Mouse (Mus musculus): ENCODE data around the gene Ube2q1. TPM values are rescaled to one million over a fixed set of nuclear protein-coding genes. Genes with fewer than 3 reads are reported as not detected.

Gene Ube2q1
- 10 to 100 TPM; 21.2 to 27.5 TPM for total RNA-seq (2021)

GRCm38 (mm10) chr3:89772968-89773709, at the start of gene Ube2q1:
Gene Ube2q1 (plus strand): TSS chr3:89773616.
- peak; percentile 95 for DNase-seq (ENCODE audit: low spot score)
- intact Hi-C loops (cut with DNase I), result loop anchor here (1.0 to 5.0 kb wide), 4 partner anchors 43 to 316 kb away; partner anchors contain the start of gene Adar

GRCm38 (mm10) chr3:89727028-89727427, 46.4 kb upstream of the Ube2q1 start:
- no peak for DNase-seq (ENCODE audit: low spot score)
- intact Hi-C loops (cut with DNase I), result no loop called here

GRCm38 (mm10) chr3:89728848-89729247, 44.6 kb upstream of the Ube2q1 start:
- no peak for DNase-seq (ENCODE audit: low spot score)
- intact Hi-C loops (cut with DNase I), result no loop called here

- DNase-seq (ENCODE audit: low spot score), result peak; percentile 85
- intact Hi-C loops (cut with DNase I), result loop anchor here (1.0 to 5.0 kb wide), 2 partner anchors 42 to 127 kb away; no protein-coding TSS in a partner anchor
Observed at GRCm38 (mm10) chr3:89730350-89731331, 42.8 kb upstream of the Ube2q1 start.

GRCm38 (mm10) chr3:89732091-89732490, 41.3 kb upstream of the Ube2q1 start:
- intact Hi-C loops (cut with DNase I), result loop anchor here (5.0 kb wide), 1 partner anchor 125 kb away; no protein-coding TSS in a partner anchor
- DNase-seq (ENCODE audit: low spot score), result no peak

GRCm38 (mm10) chr3:89738509-89738908, 34.9 kb upstream of the Ube2q1 start:
- no peak for DNase-seq (ENCODE audit: low spot score)
- intact Hi-C loops (cut with DNase I), result no loop called here

GRCm38 (mm10) chr3:89752307-89752706, 21.1 kb upstream of the Ube2q1 start:
- intact Hi-C loops (cut with DNase I), result no loop called here
- DNase-seq (ENCODE audit: low spot score), result no peak

- no peak for DNase-seq (ENCODE audit: low spot score)
- intact Hi-C loops (cut with DNase I), result no loop called here
Observed at GRCm38 (mm10) chr3:89755283-89755682, 18.1 kb upstream of the Ube2q1 start.

- intact Hi-C loops (cut with DNase I), result no loop called here
- no peak for DNase-seq (ENCODE audit: low spot score)
Observed at GRCm38 (mm10) chr3:89757851-89758250, 15.6 kb upstream of the Ube2q1 start.

- intact Hi-C loops (cut with DNase I), result no loop called here
- no peak for DNase-seq (ENCODE audit: low spot score)
Observed at GRCm38 (mm10) chr3:89759786-89760185, 13.6 kb upstream of the Ube2q1 start.

- intact Hi-C loops (cut with DNase I), result no loop called here
- peak; percentile 27 for DNase-seq (ENCODE audit: low spot score)
Observed at GRCm38 (mm10) chr3:89764119-89764724, 9.2 kb upstream of the Ube2q1 start, which contains the start of gene Chrnb2. Gene Chrnb2 (minus strand): TSS chr3:89764632.

GRCm38 (mm10) chr3:89769584-89769983, 3.8 kb upstream of the Ube2q1 start:
- intact Hi-C loops (cut with DNase I), result no loop called here
- DNase-seq (ENCODE audit: low spot score), result no peak

- no peak for DNase-seq (ENCODE audit: low spot score)
- intact Hi-C loops (cut with DNase I), result loop anchor here (5.0 kb wide), 3 partner anchors 53 to 313 kb away; partner anchors contain the start of gene Adar
Observed at GRCm38 (mm10) chr3:89770425-89771002, 2.9 kb upstream of the Ube2q1 start.

GRCm38 (mm10) chr3:89772588-89772967, 838 bp upstream of the Ube2q1 start:
- DNase-seq (ENCODE audit: low spot score), result peak; percentile 59
- intact Hi-C loops (cut with DNase I), result loop anchor here (1.0 to 5.0 kb wide), 4 partner anchors 42 to 315 kb away; partner anchors contain the start of gene Adar

- intact Hi-C loops (cut with DNase I), result loop anchor here (5.0 kb wide), 3 partner anchors 56 to 316 kb away; partner anchors contain the start of gene Adar
- DNase-seq (ENCODE audit: low spot score), result peak; percentile 23
Observed at GRCm38 (mm10) chr3:89773740-89774211, 360 bp downstream of the Ube2q1 start.

- DNase-seq (ENCODE audit: low spot score), result no peak
- intact Hi-C loops (cut with DNase I), result loop anchor here (5.0 kb wide), 3 partner anchors 57 to 317 kb away; partner anchors contain the start of gene Adar
Observed at GRCm38 (mm10) chr3:89774236-89774960, 982 bp downstream of the Ube2q1 start.

- intact Hi-C loops (cut with DNase I), result no loop called here
Observed at GRCm38 (mm10) chr3:89776001-89776400, 2.6 kb downstream of the Ube2q1 start.

GRCm38 (mm10) chr3:89780102-89780501, 6.7 kb downstream of the Ube2q1 start:
- intact Hi-C loops (cut with DNase I), result loop anchor here (10.0 kb wide), 2 partner anchors 175 to 295 kb away; partner anchors contain the start of gene Tpm3
- DNase-seq (ENCODE audit: low spot score), result no peak

More at GRCm38 (mm10) chr3:89776001-89776400, 2.6 kb downstream of the Ube2q1 start:
- DNase-seq (ENCODE audit: low spot score), result no peak
